Mouse (Mus musculus) lung, postnatal 10 days (tissue): ENCODE results near the gene Cyp4a30b.
A peak's percentile ranks its signal among the peaks of the same experiment; 100 is the strongest.
"Not testable (repeated sequence)": the region's sequence is repeated elsewhere in the genome, so short reads cannot be mapped to it uniquely, and the experiment has no call there.

ENCODE experiments used
- DNase-seq: peaks from one replicate; pipeline ENCODE4 v3.0.0; 2021

Cyp4a30b gene

DNA sequence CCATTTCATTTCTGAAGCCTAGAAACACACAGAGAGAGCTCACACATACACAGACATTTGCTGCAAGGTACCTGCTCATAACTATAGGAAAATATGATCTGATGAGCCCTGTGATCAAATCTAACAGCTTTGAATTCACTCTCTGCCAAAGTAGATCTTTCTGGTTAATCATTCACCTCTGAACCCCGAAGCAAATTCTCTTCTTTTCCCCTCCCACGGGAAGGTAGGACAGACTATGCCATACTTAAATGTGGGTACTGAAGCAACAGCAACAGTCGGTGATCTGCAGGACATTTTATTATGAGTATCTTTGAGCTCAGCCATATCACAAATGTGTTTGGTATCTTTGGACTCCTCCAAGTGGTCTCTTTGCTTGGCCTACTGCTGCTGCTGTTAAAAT, at the start of gene Cyp4a30b:
Gene Cyp4a30b, plus strand, starts transcription at position 301 of the 400 bp plus-strand sequence.
- DNase-seq: no peak

DNA sequence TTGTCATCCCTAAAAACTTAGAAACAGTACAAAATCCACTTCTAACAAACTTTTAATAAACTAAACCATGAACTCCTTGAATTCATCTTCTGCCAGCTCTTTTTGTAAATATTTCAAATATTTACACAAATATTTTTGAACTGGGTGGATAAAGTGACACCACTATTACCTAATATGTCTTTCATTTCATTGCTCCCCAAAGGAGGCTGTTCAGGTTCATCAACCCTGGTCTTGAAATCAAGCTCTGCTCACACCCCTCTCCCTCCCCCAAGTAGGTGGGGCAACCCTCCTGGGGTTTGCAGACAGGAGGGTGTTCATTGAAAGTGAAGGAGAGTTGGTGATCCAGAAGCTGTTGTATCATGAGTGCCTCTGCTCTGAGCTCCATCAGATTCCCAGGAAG, 41.1 kb upstream of the Cyp4a30b start, which contains the start of gene Cyp4a12b:
Gene Cyp4a12b, plus strand, starts transcription at position 301 of the 400 bp plus-strand sequence.
- not testable (repeated sequence) for DNase-seq

DNA sequence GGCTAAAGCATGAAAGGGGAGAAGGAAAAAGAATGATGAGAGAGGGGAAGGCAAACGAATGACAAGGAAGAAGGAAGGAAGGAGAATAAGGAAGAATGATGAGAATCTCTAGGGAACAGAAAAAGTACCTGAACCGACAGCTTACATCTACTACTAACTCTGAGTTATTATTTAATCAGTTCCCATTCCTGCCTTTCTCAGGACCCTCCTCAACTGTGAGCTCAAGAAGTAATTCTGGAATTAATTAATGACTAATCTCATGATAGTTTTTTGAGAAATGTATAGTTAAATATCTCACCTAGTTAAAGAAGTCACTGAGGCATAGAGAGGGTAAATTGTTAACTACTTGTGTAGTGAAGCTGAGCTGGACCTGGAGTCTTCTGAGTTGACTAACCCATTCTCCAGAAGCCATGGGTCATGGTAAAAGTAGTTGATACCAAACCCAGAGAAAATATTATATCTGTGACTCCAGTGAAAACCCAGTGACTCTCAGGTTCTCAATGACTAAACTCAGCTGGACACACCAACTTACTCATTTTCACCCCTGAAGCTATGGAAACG, 1.7 kb upstream of the Cyp4a30b start:
- DNase-seq: no peak

DNA sequence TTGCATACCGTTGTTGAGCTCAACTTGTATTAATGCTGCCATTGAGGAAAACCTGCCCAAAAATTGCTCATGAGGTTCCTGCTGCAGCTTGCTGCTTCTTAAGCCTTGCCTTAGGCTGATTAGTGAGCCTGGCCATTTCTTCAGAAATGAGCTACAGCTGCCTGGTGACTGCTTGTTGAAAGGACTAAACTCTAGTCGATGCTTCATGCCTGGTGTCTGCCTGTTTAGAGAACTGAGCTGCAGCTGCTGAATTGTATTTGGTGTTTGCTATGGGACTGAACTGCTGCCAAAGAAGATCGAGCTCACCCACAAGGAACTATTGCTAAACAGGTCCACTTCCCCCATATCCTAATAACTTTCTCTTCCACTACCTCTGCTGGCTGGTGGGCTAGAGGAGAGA, 21.2 kb downstream of the Cyp4a30b start:
- not testable (repeated sequence) for DNase-seq

DNA sequence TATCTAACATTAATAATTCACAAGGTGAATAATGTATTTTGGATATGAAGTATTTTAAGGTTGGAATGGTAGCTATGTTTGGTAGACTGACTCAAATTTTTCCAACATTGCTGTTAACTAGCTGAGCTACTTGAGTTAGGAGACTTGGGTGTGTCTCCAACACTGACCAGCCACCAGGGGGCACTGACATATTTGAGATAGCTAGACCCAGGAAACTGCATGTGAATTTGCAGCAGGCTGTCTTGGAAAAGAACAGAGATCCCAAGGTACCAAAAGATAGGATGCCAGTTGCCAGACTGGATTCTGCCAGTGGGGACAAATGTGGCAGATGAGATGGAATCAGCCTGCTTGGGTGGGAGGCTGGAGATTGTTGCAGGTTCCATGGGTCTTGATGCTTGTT, 23.6 kb downstream of the Cyp4a30b start:
- DNase-seq: peak; percentile 53

DNA sequence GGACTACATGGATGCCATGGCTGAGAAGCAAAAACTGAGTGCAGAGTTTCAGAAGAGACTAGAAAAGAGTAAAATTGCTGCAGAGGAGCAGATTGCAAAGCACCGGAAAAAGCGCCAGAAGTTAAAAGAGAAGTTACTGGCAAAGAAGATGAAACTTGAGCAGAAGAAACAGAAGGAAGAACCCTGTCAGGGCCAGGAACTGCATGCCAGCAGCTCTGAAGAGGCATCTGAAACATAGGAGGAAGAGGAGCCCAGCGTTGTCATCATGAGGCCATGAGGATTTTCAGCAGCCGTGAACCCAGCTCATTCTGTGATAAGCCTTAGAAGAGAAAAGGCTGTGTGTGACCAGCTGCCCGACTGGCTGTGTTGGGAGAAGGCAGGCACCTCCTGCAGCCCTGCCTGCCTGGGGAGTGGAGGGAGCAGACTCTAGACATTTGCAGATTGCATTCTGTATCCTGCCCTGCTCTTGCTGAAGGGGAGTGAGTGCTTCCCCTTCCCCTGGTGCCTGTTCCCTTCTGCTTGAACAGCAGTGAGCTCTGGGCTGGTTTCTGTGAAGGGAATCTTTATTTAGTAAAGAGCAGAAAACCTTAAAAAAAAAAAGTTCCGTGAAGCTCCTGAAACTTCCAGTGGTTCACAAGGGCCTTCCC, 28.7 kb downstream of the Cyp4a30b start:
- no peak for DNase-seq

DNA sequence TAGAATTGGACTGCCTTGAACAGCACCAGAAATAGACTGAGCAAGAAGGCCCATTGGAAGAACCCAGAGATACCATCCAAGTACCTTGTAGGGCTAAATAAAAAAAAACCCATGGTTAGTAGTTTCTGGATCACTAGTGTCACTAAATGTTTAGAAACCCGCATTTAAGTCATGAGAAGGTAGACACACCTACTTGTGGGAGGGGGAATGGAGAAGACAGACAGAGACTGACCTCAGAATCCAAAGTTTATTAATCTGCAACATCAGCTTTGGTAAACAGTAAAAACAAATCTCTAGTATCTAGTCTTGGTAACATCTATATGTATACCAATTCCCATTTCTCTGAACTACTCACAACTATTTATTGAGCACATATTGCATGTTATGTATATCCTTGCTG, 43.6 kb downstream of the Cyp4a30b start, which contains the start of gene Cyp4a14:
Gene Cyp4a14, minus strand, starts transcription at position 142 of the 400 bp plus-strand sequence.
- DNase-seq: no peak

DNA sequence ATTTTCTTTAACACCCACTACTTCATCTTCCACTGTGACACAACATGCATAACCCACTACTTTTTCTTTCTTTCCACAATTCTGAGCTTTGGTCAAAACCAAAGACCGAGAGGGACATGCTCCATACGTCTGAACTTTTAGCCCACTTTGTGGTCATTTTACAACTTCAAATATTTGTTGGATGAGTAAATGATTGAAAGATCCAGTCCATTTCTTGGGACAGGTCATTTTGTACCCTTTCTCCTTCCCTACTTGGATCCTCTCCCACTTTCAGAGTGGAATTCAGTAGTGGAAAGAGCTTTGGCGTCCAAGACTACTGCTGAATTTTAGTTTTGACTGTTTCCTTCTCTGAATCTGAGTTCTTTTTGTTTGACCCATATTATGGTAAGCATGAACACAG, 45.1 kb downstream of the Cyp4a30b start:
- no peak for DNase-seq

DNA sequence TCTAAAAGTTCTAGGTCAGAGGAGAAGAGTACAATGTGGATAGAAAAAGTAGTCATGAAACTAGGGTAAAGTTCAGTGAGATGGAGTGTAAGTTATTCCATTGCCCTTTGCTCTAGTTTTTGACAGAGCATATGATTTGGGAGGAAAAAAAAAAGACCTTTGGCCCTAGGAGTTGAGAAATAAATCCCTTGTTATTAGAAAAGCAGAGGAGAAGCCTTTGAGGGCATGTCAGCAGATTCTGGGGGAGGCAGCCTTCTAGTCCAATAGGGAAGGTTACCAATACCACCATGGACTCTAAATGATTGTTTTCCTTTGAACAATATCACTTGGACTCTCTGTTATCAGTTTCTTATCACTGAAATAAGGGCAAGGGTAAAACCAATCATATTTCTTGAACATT, 61.6 kb downstream of the Cyp4a30b start:
- DNase-seq: not testable (repeated sequence)

DNA sequence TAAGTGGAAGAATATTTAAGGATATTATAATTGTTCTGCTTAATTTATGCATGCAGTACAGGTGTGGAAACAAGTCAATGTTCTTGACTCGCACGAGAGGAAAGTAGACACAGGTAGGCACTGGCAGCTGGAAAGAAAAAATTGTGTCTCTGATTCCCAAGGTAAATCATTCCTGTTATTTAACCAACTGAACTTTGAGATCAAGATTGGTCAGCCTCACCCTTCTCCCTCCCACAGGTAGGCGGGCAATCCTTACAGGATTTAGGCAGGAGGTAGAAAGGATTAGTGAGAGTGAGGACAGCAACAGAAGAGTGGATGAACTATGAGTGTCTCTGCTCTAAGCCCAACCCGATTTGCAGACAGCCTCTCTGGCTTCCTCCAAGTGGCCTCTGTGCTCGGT, 65.6 kb downstream of the Cyp4a30b start, which contains the start of gene Cyp4a10:
Gene Cyp4a10, plus strand, starts transcription at position 265 of the 400 bp plus-strand sequence.
- DNase-seq: not testable (repeated sequence)

DNA sequence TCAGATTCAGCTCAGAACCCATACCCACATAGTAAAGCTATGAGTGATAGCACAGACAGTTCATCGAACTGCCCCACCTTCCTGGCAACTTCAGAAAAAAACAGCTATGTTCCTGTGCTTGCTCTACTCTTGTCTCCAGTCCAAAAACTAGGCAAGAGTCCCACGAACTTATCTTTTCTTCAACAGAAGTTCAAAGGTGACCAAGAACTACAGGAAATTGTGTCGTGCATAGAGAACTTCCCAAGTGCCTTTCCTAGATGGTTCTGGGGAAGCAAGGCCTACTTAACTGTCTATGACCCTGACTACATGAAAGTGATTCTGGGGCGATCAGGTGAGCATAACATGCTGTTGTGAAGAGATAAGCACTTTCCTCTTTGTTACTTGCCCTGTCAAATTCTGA, 67.0 kb downstream of the Cyp4a30b start:
- no peak for DNase-seq
